Mouse (Mus musculus) neural tube, embryonic 13.5 days (tissue): ENCODE results near the gene Tmem232. TPM values are rescaled to one million over a fixed set of nuclear protein-coding genes. Genes with fewer than 3 reads are reported as not detected.
"Not testable (repeated sequence)": the region's sequence is repeated elsewhere in the genome, so short reads cannot be mapped to it uniquely, and the experiment has no call there.

ENCODE experiments used
- ATAC-seq: fragments of 200-750 bp; cut with Nextera tagmentation; 2 replicates; pipeline ENCODE4 v1.8.0; 2017; ENCODE audit warnings: low read depth, mild to moderate bottlenecking, moderate TSS enrichment, moderate library complexity
- H3K27ac ChIP-seq: fragments of 300-500 bp; sonication (generic); replicated peaks from 2 replicates; pipeline ENCODE4 v1.5.1; 2015; ENCODE audit warnings: moderate library complexity, mild to moderate bottlenecking, inconsistent platforms
- H3K27me3 ChIP-seq: fragments of 300-500 bp; sonication (generic); 2 replicates; pipeline ENCODE4 v1.6.1; 2015; ENCODE audit warnings: mild to moderate bottlenecking, inconsistent platforms
- H3K36me3 ChIP-seq: fragments of 300-500 bp; sonication (generic); 2 replicates; pipeline ENCODE4 v1.6.1; 2015; ENCODE audit warnings: mild to moderate bottlenecking, inconsistent platforms
- H3K4me1 ChIP-seq: fragments of 300-500 bp; sonication (generic); replicated peaks from 2 replicates; pipeline ENCODE4 v1.6.1; 2015; ENCODE audit warnings: inconsistent platforms
- H3K4me2 ChIP-seq: fragments of 300-500 bp; sonication (generic); 2 replicates; pipeline ENCODE4 v1.6.1; 2015; ENCODE audit warnings: inconsistent platforms, mild to moderate bottlenecking, moderate library complexity
- H3K4me3 ChIP-seq: fragments of 300-500 bp; sonication (generic); 2 replicates; pipeline ENCODE4 v1.5.1; 2015; ENCODE audit warnings: mild to moderate bottlenecking, inconsistent platforms
- H3K9ac ChIP-seq: fragments of 300-500 bp; sonication (generic); 2 replicates; pipeline ENCODE4 v1.6.1; 2015; ENCODE audit warnings: moderate library complexity, mild to moderate bottlenecking, inconsistent platforms
- H3K9me3 ChIP-seq: fragments of 300-500 bp; sonication (generic); 2 replicates; pipeline ENCODE4 v1.6.1; 2016; ENCODE audit warnings: inconsistent platforms
- WGBS: fragments of 180-500 bp; shearing (Covaris S2); methylation state at CpG from one replicate; pipeline ENCODE4 v1.1.7; 2015; 5-methylcytosine and 5-hydroxymethylcytosine counted together
- polyA plus RNA-seq: library from polyadenylated mRNA; unstranded; fragments of >200 nt; fragmentation: Nextera tagmentation; extraction: Ambion mirVana; gene quantifications from 2 replicates; pipeline ENCODE4 v1.2.1, GENCODE M21; 2015

Gene Tmem232
- polyA plus RNA-seq, 1 experiment from 2014 or later, result 0.88 TPM

DNA sequence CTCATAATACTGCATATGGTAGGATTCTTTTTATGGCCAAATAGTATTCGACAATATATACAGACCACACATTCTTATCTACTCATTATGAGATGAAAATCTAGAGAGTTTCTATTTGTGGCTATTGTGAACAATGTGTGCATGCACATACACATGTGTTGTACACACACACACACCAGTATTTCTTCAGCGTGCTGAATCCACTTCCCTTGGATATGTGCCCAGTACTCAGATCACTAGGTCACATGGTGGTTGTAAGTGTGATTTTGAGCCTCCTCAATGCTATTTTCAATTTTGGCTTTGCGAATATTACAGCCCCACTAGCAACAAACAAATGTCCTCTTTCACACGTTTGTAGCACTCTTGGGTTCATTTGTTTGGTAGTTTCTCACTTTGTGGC is 200.6 kb downstream of the Tmem232 start:
- 84% methylated on average over 4 of the region's 4 CpGs for WGBS
- Histone ChIP-seq H3K9me3 (no peaks in the 10 kb centered on the region), H3K9ac (no peak overlapping the region), H3K4me3 (no peak overlapping the region), H3K27me3 (no peaks in the 10 kb centered on the region), H3K4me2 (no peak overlapping the region), H3K4me1 (no peaks in the 10 kb centered on the region), H3K36me3 (no peaks in the 10 kb centered on the region), H3K27ac (no peak overlapping the region)
- no peak for ATAC-seq

DNA sequence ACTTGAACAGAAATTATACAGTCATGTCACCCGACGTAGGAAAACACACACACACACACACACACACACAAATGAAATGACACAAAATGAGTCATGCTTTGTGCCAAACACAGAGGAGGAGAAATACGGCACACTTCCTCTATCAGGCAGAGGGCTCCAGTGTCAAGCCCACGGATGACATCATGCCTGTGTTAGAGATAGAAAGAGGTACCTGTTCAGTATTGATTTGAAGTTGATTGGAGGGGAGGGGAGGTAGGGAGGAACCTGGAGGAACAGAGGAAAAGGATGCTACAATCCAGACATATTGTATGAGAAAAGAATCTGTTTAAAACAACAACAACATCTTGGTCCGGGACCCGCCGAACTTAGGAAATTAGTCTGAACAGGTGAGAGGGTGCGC is 209.8 kb downstream of the Tmem232 start:
- Histone ChIP-seq H3K9me3 (no peaks in the 10 kb centered on the region), H3K9ac (no peak overlapping the region), H3K27ac (no peak overlapping the region), H3K27me3 (no peaks in the 10 kb centered on the region), H3K4me1 (no peaks in the 10 kb centered on the region), H3K4me3 (no peak overlapping the region), H3K4me2 (no peak overlapping the region), H3K36me3 (no peaks in the 10 kb centered on the region)
- no peak for ATAC-seq
- WGBS, result 87% methylated on average over 7 of the region's 8 CpGs

DNA sequence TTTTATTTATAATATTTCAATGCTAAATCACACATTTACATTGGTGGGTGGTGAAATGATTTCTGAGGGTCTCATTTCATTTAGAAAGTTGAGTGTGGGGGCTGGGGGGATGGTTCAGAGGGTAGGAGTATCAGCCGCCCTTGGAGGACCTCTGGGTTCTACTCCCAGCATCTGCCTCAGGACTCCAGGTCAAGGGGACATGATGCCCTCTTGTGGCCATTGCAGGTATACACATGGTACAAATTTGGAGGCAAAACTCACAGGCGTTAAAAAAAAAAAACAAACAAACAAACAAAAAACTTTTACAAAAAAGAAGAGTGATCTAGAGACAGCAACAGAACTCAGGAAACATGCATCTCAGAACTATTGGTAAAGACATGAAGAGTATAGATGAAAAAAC is 215.3 kb downstream of the Tmem232 start:
- no peak overlapping the region for H3K27ac ChIP-seq
- no peak for ATAC-seq
- H3K9me3 ChIP-seq, result no peaks in the 10 kb centered on the region
- no peaks in the 10 kb centered on the region for H3K36me3 ChIP-seq
- no peaks in the 10 kb centered on the region for H3K27me3 ChIP-seq
- H3K4me1 ChIP-seq, result no peaks in the 10 kb centered on the region
- H3K4me2 ChIP-seq, result no peak overlapping the region
- WGBS, result 31% methylated on average over 2 of the region's 2 CpGs
- H3K9ac ChIP-seq, result no peak overlapping the region
- no peak overlapping the region for H3K4me3 ChIP-seq

DNA sequence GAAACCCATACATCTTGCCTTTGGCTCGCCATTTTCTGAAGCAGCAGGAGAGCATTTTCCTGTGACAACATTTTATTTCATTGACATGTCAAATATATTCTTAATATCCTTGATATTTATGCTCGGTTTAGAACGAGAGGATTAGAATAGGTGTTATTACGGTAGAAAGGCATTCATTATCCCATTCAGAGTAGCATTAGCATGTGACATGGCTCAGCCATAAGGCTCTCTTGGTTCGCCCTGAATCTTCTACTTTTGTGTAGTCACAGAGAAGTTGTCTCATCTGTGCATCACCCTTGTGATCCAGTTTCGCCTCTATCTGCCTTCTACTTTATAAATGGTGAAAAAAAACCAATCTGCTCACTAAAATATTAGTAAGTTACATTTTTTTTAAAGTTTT is 220.0 kb downstream of the Tmem232 start:
- WGBS, result 81% methylated on average over 6 of the region's 6 CpGs
- Histone ChIP-seq H3K4me2 (no peak overlapping the region), H3K4me1 (no peaks in the 10 kb centered on the region), H3K4me3 (no peak overlapping the region), H3K27ac (no peak overlapping the region), H3K9me3 (no peaks in the 10 kb centered on the region), H3K27me3 (no peaks in the 10 kb centered on the region), H3K36me3 (no peaks in the 10 kb centered on the region), H3K9ac (no peak overlapping the region)
- ATAC-seq, result no peak

DNA sequence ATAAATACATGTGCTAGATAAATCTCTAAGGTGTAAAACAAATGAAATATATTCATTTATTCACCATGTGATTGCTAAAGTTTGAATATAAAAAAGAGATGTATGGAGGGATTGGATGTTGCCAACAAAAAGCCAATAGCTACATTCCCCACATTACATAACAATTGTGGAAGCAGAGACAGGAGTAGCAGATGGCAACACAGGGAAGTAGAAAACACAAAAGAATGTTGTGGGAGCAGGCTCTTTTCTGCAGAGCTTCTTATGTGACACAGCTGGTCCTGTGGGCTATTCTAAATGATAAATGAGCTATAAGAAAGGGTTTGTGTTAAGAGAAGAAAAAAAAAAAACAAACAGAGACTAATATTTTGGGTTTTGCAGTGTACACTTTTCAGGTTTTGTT is 240.6 kb downstream of the Tmem232 start:
- H3K9me3 ChIP-seq, result 0 out of 2 replicates have a peak, but pooled peaks cover 6% of the 10 kb centered on the region
- H3K4me2 ChIP-seq, result no peak overlapping the region
- no peaks in the 10 kb centered on the region for H3K36me3 ChIP-seq
- no peak overlapping the region for H3K9ac ChIP-seq
- no peaks in the 10 kb centered on the region for H3K27me3 ChIP-seq
- no peak overlapping the region for H3K27ac ChIP-seq
- no peak overlapping the region for H3K4me3 ChIP-seq
- ATAC-seq, result no peak
- no peaks in the 10 kb centered on the region for H3K4me1 ChIP-seq

DNA sequence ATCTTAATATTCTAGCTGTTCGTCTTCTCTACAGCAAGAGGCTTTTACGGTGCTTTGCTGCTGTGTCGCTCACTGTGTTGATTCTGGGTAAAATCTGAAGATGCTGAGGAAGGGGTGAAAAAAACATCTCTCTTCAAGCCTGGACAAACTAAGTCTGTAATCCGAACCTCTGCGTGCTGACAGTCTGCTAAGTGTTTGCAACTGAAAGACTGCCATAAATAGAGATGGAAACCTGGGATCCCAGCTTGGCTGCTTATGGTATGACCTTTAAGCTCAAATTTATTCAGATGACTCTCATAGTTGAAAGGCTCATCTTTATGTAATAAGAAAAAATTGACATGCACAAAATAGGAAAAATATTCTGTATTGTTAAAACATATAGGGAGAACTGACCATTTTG is 242.8 kb downstream of the Tmem232 start:
- Histone ChIP-seq H3K9me3 (no peaks in the 10 kb centered on the region), H3K4me2 (no peak overlapping the region), H3K9ac (no peak overlapping the region), H3K27me3 (no peaks in the 10 kb centered on the region), H3K36me3 (no peaks in the 10 kb centered on the region), H3K27ac (no peak overlapping the region), H3K4me3 (no peak overlapping the region), H3K4me1 (no peaks in the 10 kb centered on the region)
- no peak for ATAC-seq
- 86% methylated on average over 5 of the region's 5 CpGs for WGBS

DNA sequence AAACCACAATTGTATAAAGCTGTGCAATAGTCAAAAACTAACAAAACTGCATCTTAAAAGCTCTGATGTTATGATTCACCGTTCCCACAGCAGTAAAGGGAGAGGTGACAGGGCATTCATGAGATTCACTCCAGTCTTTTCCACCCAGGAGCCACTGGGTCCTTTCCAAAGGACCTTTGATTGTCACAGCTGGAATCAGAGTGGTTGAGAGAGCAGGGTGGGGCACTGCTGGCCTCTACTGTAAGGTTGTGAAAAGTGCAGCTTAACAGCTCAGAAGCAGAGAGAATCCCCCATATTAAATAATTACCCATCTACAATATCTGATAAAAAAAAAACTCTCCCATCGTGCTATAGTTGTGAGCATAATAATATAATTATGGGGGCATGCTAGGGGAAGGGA is 288.4 kb downstream of the Tmem232 start:
- no peaks in the 10 kb centered on the region; the same call in 1 of the 2 replicates for H3K9me3 ChIP-seq
- no peak overlapping the region for H3K27ac ChIP-seq
- 74% methylated on average over 2 of the region's 2 CpGs for WGBS
- no peak for ATAC-seq
- H3K4me2 ChIP-seq, result no peak overlapping the region
- H3K36me3 ChIP-seq, result no peaks in the 10 kb centered on the region
- H3K9ac ChIP-seq, result no peak overlapping the region
- H3K4me1 ChIP-seq, result no peaks in the 10 kb centered on the region
- no peaks in the 10 kb centered on the region for H3K27me3 ChIP-seq
- no peak overlapping the region for H3K4me3 ChIP-seq

DNA sequence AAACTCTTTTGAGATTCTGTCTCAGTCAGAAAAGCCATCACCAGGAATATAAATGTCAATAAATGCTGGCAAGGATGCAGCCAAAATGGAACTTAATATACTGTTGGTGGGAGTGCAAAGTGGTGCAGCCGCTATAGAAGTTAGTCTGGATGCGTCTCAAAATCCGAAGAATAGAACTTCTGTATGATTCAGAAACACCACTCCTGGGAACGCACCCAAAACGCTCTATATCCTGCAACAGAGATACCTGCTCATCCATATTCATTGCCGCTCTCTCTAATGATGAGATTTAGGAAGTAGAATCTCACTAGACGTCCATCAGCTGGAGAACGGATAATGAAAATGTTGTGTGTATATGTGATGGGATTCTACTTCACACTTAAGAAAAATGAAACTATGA is 290.3 kb downstream of the Tmem232 start:
- Histone ChIP-seq H3K9ac (no peak overlapping the region), H3K27me3 (no peaks in the 10 kb centered on the region), H3K9me3 (no peaks in the 10 kb centered on the region; the same call in 1 of the 2 replicates), H3K4me3 (no peak overlapping the region), H3K4me1 (no peaks in the 10 kb centered on the region), H3K27ac (no peak overlapping the region), H3K4me2 (no peak overlapping the region), H3K36me3 (no peaks in the 10 kb centered on the region)
- no peak for ATAC-seq
- 91% methylated on average over 8 of the region's 8 CpGs for WGBS

DNA sequence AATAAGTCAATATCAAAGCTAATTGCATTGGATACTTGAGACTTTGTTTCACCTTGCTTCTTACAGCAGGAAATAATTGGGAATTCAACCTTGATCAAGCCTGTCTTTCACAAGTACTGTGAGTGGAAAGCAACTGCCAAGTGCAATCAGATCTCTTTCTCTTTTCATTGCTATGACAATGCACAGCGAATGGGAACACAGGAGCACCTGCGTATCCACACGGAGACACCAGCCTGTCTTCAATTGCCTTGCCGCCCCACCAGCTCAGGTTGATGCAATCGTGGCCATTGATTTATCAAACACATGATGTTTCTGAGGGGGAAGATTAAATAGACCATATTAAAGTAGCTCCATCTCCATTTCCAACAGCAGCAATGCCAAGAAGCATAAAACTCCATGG is 296.9 kb downstream of the Tmem232 start:
- Histone ChIP-seq H3K27ac (no peak overlapping the region), H3K4me3 (no peak overlapping the region), H3K4me1 (peaks cover 5% of the 10 kb centered on the region; the same call in 1 of the 2 replicates), H3K9ac (no peak overlapping the region), H3K36me3 (no peaks in the 10 kb centered on the region), H3K9me3 (no peaks in the 10 kb centered on the region; the same call in 1 of the 2 replicates), H3K4me2 (no peak overlapping the region), H3K27me3 (no peaks in the 10 kb centered on the region)
- ATAC-seq, result no peak
- 69% methylated on average over 5 of the region's 5 CpGs for WGBS

DNA sequence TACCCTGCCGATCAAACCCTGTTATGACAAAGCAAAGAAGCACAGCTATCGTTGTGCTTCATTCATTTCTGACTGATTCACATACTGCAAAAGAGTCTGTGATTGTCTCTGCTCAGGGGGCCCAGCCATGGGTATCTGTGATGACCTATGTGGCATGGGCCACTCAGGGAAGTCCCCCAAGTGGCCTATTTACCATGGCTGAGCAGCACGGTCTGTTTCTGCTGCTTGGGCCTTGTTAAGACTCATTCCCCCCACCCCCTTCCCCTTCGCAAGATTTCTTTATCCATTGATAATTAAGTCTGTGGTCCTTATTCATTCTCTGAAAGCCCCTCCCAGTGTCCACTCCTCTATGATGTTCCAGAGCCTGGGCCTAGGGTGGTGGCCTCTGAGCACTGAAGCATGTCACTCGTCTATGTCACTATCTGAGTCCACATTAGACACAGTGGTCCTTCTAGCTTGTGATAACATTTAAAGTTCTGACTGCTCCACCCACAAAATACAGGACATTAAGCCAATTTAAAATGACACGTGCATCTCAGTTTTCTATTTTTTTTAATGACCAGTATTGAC is 315.1 kb downstream of the Tmem232 start:
- no peak for ATAC-seq
- H3K9me3 ChIP-seq, result no peaks in the 10 kb centered on the region
- 68% methylated on average over 6 of the region's 6 CpGs for WGBS
- H3K4me3 ChIP-seq, result no peak overlapping the region
- H3K27me3 ChIP-seq, result no peaks in the 10 kb centered on the region
- no peak overlapping the region for H3K9ac ChIP-seq
- H3K27ac ChIP-seq, result no peak overlapping the region
- no peaks in the 10 kb centered on the region for H3K4me1 ChIP-seq
- no peak overlapping the region for H3K4me2 ChIP-seq
- no peaks in the 10 kb centered on the region for H3K36me3 ChIP-seq

DNA sequence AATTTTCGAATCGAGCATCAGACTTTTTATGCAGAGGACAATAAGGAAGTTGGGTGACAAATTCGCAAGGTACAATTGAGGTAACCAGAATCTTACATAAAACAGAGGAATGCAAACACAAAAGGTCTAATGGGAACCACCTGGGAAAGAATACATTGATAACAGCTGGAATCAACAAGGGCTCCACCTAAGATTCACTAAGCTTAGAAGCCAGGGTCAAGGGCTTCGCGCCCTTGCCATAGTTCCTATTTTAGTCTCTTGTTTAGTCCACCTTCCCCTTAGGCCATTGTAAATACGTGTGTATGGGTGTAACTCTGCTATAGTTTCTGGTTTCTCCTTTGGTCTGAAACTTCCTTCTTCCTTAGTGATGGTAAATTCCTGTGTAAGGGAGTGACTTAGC is 318.9 kb downstream of the Tmem232 start:
- H3K9me3 ChIP-seq, H3K9ac ChIP-seq, H3K4me3 ChIP-seq, H3K27ac ChIP-seq, H3K4me2 ChIP-seq, H3K4me1 ChIP-seq, H3K27me3 ChIP-seq, ATAC-seq, H3K36me3 ChIP-seq: not testable (repeated sequence)
- 95% methylated on average over 6 of the region's 6 CpGs for WGBS
